14 mouse cellular contexts compared by ENCODE assay signal in genomic region chr2:166045006-166045405, GRCm38 (mm10). TPM values are rescaled to one million over a fixed set of nuclear protein-coding genes. Genes with fewer than 3 reads are reported as not detected.
DNase-seq lines count a peak whose midpoint lies in the region; ATAC-seq and TF ChIP-seq lines count a peak whose summit lies in the region.
"Had no signal": no experiment of that assay in that cellular context is flagged by ENCODE, and none has a peak within 500 bp of the region (broad histone marks: within the 10 kb centered on the region; RNA-seq: fewer than 3 reads in every experiment).

No protein-coding gene starts in this region.

- intact Hi-C loops in gastrocnemius, adult 2 months (cut with DNase I), result loop anchor here (2.0 to 5.0 kb wide), 3 partner anchors 123 to 258 kb away; no protein-coding TSS in a partner anchor
- intact Hi-C loops in gastrocnemius, postnatal 36 days (cut with DNase I), result loop anchor here (5.0 kb wide), 2 partner anchors 128 to 223 kb away; no protein-coding TSS in a partner anchor

- no peak overlapping the region for H3K4me3 ChIP-seq in gastrocnemius, adult 2 months
- no peak overlapping the region for H3K4me3 ChIP-seq in liver, adult 2 months (ENCODE audit: insufficient read depth, low read depth, low read length)
- no peak overlapping the region for H3K4me3 ChIP-seq in embryonic fibroblast, embryonic 13.5 days (ENCODE audit: insufficient read depth, low read length)
- no peak overlapping the region for H3K4me3 ChIP-seq in stomach, embryonic 16.5 days (replicated peaks; ENCODE audit: low read length)
- H3K4me3 ChIP-seq in forebrain, embryonic 16.5 days (replicated peaks; ENCODE audit: low read length), result no peak overlapping the region
- H3K4me3 ChIP-seq: midbrain, embryonic 13.5 days; neural tube, embryonic 15.5 days had no signal

- peaks cover 24% of the 10 kb centered on the region for H3K79me2 ChIP-seq in liver, adult 2 months (ENCODE audit: control insufficient read depth, insufficient read depth, low read length)

- TF ChIP-seq POLR2A in liver, adult 2 months (IDR thresholded peaks at IDR 0.05; ENCODE audit: extremely low read depth, insufficient read depth, low read length), result no peak
- no peak for TF ChIP-seq POLR2A in embryonic fibroblast, embryonic 13.5 days (IDR thresholded peaks at IDR 0.05; ENCODE audit: low read depth, low read length)

- peaks cover 22% of the 10 kb centered on the region for H3K36me3 ChIP-seq in liver, adult 2 months (ENCODE audit: control insufficient read depth, insufficient read depth, low read length)
- no peaks in the 10 kb centered on the region for H3K36me3 ChIP-seq in stomach, embryonic 16.5 days (ENCODE audit: control insufficient read depth, insufficient read depth, low read length)
- peaks cover 6% of the 10 kb centered on the region; the same call in 1 of the 2 replicates for H3K36me3 ChIP-seq in forebrain, embryonic 16.5 days (ENCODE audit: control insufficient read depth, insufficient read depth)

- no peak overlapping the region for H3K9ac ChIP-seq in liver, adult 2 months (ENCODE audit: low read depth, low read length)
- no peak overlapping the region for H3K9ac ChIP-seq in stomach, embryonic 16.5 days (ENCODE audit: low read length)
- no peak overlapping the region for H3K9ac ChIP-seq in forebrain, embryonic 16.5 days (replicated peaks; ENCODE audit: low read depth, low read length)
- H3K9ac ChIP-seq: forebrain, postnatal 0 days; midbrain, embryonic 13.5 days; neural tube, embryonic 15.5 days had no signal

- ATAC-seq in stomach, embryonic 16.5 days (ENCODE audit: insufficient read depth, low FRiP score), result no peak; the same call in 1 of the 2 replicates
- no peak for ATAC-seq in forebrain, embryonic 16.5 days
- ATAC-seq: forebrain, postnatal 0 days; midbrain, embryonic 13.5 days had no signal

- peaks cover 17% of the 10 kb centered on the region for H3K4me1 ChIP-seq in liver, adult 2 months (ENCODE audit: control insufficient read depth, insufficient read depth, low read length)
- H3K4me1 ChIP-seq in embryonic fibroblast, embryonic 13.5 days (ENCODE audit: control insufficient read depth, insufficient read depth, low read length), result peaks cover 20% of the 10 kb centered on the region
- peaks cover 28% of the 10 kb centered on the region for H3K4me1 ChIP-seq in stomach, embryonic 16.5 days (ENCODE audit: control insufficient read depth, insufficient read depth, low read length)
- peaks cover 4% of the 10 kb centered on the region; the same call in 1 of the 2 replicates for H3K4me1 ChIP-seq in forebrain, embryonic 16.5 days (replicated peaks; ENCODE audit: control insufficient read depth, insufficient read depth, low read length)

- H3K27me3 ChIP-seq in liver, adult 2 months (ENCODE audit: control insufficient read depth, insufficient read depth, low read length), result no peaks in the 10 kb centered on the region
- no peaks in the 10 kb centered on the region for H3K27me3 ChIP-seq in stomach, embryonic 16.5 days (ENCODE audit: control insufficient read depth, insufficient read depth, low read length)
- no peaks in the 10 kb centered on the region for H3K27me3 ChIP-seq in forebrain, embryonic 16.5 days (replicated peaks; ENCODE audit: control insufficient read depth, insufficient read depth, low read length)
- H3K27me3 ChIP-seq: midbrain, embryonic 13.5 days; neural tube, embryonic 15.5 days had no signal

- DNase-seq in gastrocnemius, adult 2 months, result no peak
- DNase-seq in gastrocnemius, postnatal 36 days, result no peak
- DNase-seq in liver, adult 2 months (ENCODE audit: extremely low read depth, low read depth, low spot score), result no peak
- no peak for DNase-seq in liver
- DNase-seq in ovary, adult 18-20 months (ENCODE audit: low spot score), result no peak
- DNase-seq: forebrain, postnatal 0 days; layer of hippocampus, adult 9-11 months; right cerebral cortex, postnatal 4 days had no signal

- H3K27ac ChIP-seq in gastrocnemius, adult 2 months, result peak overlapping the region; percentile 80
- peak overlapping the region; percentile 13; the same call in 1 of the 2 replicates for H3K27ac ChIP-seq in liver, adult 2 months (replicated peaks; ENCODE audit: insufficient read depth, low read depth, low read length)
- H3K27ac ChIP-seq in embryonic fibroblast, embryonic 13.5 days (ENCODE audit: insufficient read depth, low read length), result peak overlapping the region; percentile 52; the same call in 1 of the 2 replicates
- peak overlapping the region; percentile 48 for H3K27ac ChIP-seq in stomach, embryonic 16.5 days (ENCODE audit: low read length)
- no peak overlapping the region for H3K27ac ChIP-seq in forebrain, embryonic 16.5 days (ENCODE audit: low read length)
- H3K27ac ChIP-seq: midbrain, embryonic 13.5 days; neural tube, embryonic 15.5 days had no signal

- H3K9me3 ChIP-seq in stomach, embryonic 16.5 days (replicated peaks; ENCODE audit: control insufficient read depth, low read length), result no peaks in the 10 kb centered on the region
- no peaks in the 10 kb centered on the region for H3K9me3 ChIP-seq in forebrain, embryonic 16.5 days (ENCODE audit: control insufficient read depth, low read length)
- H3K9me3 ChIP-seq: midbrain, embryonic 13.5 days; neural tube, embryonic 15.5 days had no signal

- no peak overlapping the region for H3K4me2 ChIP-seq in stomach, embryonic 16.5 days (ENCODE audit: low read depth, low read length)
- no peak overlapping the region for H3K4me2 ChIP-seq in forebrain, embryonic 16.5 days (ENCODE audit: low read length)
- H3K4me2 ChIP-seq: heart, embryonic 11.5 days; midbrain, embryonic 13.5 days; neural tube, embryonic 15.5 days had no signal

- TF ChIP-seq CTCF in gastrocnemius, adult 2 months (IDR thresholded peaks at IDR 0.05), result no peak
- TF ChIP-seq CTCF in liver, adult 2 months (IDR thresholded peaks at IDR 0.05; ENCODE audit: low read depth, low read length), result no peak
- no peak for TF ChIP-seq CTCF in embryonic fibroblast, embryonic 13.5 days (IDR thresholded peaks at IDR 0.05; ENCODE audit: borderline replicate concordance, insufficient read depth, low read length)

- 44% methylated on average over 2 of the region's 2 CpGs for WGBS in liver, adult 2 months
- WGBS in stomach, embryonic 16.5 days, result 32% methylated on average over 2 of the region's 2 CpGs
- WGBS in forebrain, embryonic 16.5 days, result 82% methylated on average over 2 of the region's 2 CpGs

RNA-seq across cellular contexts. Expression of gene Ncoa3, which starts 52.6 kb away (rescaled TPM):
- total RNA-seq in gastrocnemius, adult 2 months (2021), result 10 to 100 TPM; 21.0 to 24.8 TPM
- total RNA-seq in gastrocnemius, postnatal 36 days (2021), result 10 to 100 TPM; 13.5 to 13.9 TPM
- 11.5 and 14.8 TPM in 2 replicates for total RNA-seq in liver, adult 2 months (2014; rRNA removed)
- polyA plus RNA-seq in liver, adult 2 months (2012; rRNA removed), result 8.2 and 13.6 TPM in 2 replicates
- 21.6 and 27.2 TPM in 2 replicates for polyA plus RNA-seq in embryonic fibroblast, embryonic 13.5 days (2011; ENCODE audit: insufficient read length, low read depth, missing spikeins)
- 15.7 and 15.9 TPM in 2 replicates for polyA plus RNA-seq in stomach, embryonic 16.5 days (2015; fragmentation: Nextera tagmentation; extraction: Ambion mirVana)
- polyA plus RNA-seq in forebrain, embryonic 16.5 days (2015; fragmentation: Nextera tagmentation; extraction: Ambion mirVana), result 10.6 and 11.3 TPM in 2 replicates
